12 mouse cellular contexts compared by ENCODE assay signal in genomic region chr1:52332013-52332412, GRCm38 (mm10).
DNase-seq lines count a peak whose midpoint lies in the region; ATAC-seq and TF ChIP-seq lines count a peak whose summit lies in the region.
"Had no signal": no experiment of that assay in that cellular context is flagged by ENCODE, and none has a peak within 500 bp of the region (broad histone marks: within the 10 kb centered on the region; RNA-seq: fewer than 3 reads in every experiment).

No protein-coding gene starts in this region.

- no peak for DNase-seq in frontal cortex, postnatal 25 days (ENCODE audit: low spot score in 2 of 2)
- DNase-seq in left cerebral cortex, adult 2 months (ENCODE audit: extremely low spot score in 1 of 2, low spot score in 2 of 2) = peak in 1 of 2 experiments; percentile 33
- DNase-seq in left cerebral cortex, postnatal 36 days (ENCODE audit: low spot score in 2 of 2) = no peak
- DNase-seq in forebrain, postnatal 0 days = peak; percentile 58
- DNase-seq in right cerebral cortex, postnatal 10 days (ENCODE audit: low spot score in 2 of 2) = peak; percentile 47 to 49
- DNase-seq: cerebellum, adult 9-10 months; spleen, adult 18-20 months had no signal

- no peak overlapping the region for H3K27ac ChIP-seq in left cerebral cortex, adult 2 months
- peak overlapping the region; percentile 29 for H3K27ac ChIP-seq in forebrain, postnatal 0 days (ENCODE audit: low read depth, low read length)

- intact Hi-C loops in left cerebral cortex, adult 2 months (cut with DNase I) = loop anchor here (5.0 to 10.0 kb wide), 2 partner anchors 103 to 265 kb away; no protein-coding TSS in a partner anchor
- intact Hi-C loops in left cerebral cortex, postnatal 36 days (cut with DNase I) = loop anchor here (10.0 kb wide), 1 partner anchor 103 kb away; no protein-coding TSS in a partner anchor

- no peak for TF ChIP-seq CTCF in left cerebral cortex, adult 2 months (IDR thresholded peaks at IDR 0.05)
- TF ChIP-seq CTCF in forebrain, postnatal 0 days (IDR thresholded peaks at IDR 0.05; ENCODE audit: low read depth) = no peak

- peak overlapping the region; percentile 37 for H3K4me2 ChIP-seq in forebrain, postnatal 0 days (ENCODE audit: low read depth)
- H3K4me2 ChIP-seq: liver, embryonic 11.5 days had no signal

- peak overlapping the region; percentile 1; the same call in 1 of the 2 replicates for H3K4me3 ChIP-seq in left cerebral cortex, adult 2 months
- no peak overlapping the region; the same call in 1 of the 2 replicates for H3K4me3 ChIP-seq in forebrain, postnatal 0 days (ENCODE audit: low read depth, low read length)
- H3K4me3 ChIP-seq: myocyte had no signal

- H3K9ac ChIP-seq in forebrain, postnatal 0 days = 0 out of 2 replicates have a peak overlapping the region, but pooled peaks have one; percentile 1

- no peaks in the 10 kb centered on the region for H3K4me1 ChIP-seq in forebrain, postnatal 0 days (ENCODE audit: insufficient read depth)

- H3K27me3 ChIP-seq in forebrain, postnatal 0 days (ENCODE audit: insufficient read depth, low read length) = no peaks in the 10 kb centered on the region

- no peaks in the 10 kb centered on the region for H3K36me3 ChIP-seq in forebrain, postnatal 0 days (ENCODE audit: insufficient read depth)

- H3K9me3 ChIP-seq in forebrain, postnatal 0 days (ENCODE audit: low read length) = no peaks in the 10 kb centered on the region

- WGBS in forebrain, postnatal 0 days = 31% methylated on average over 12 of the region's 12 CpGs

- peak; percentile 18; the same call in 1 of the 2 replicates for ATAC-seq in frontal cortex, adult (ENCODE audit: low TSS enrichment)
- ATAC-seq in forebrain, postnatal 0 days = peak; percentile 92
- ATAC-seq in megakaryocyte progenitor cell, adult 5-6 weeks (replicated peaks; ENCODE audit: poor library complexity) = no peak
- ATAC-seq in megakaryocyte, adult 5-6 weeks (ENCODE audit: poor library complexity, severe bottlenecking) = no peak

Comparison
In these comparisons a context has a peak if more than half of its experiments do, and no peak if none do; other contexts are left out.
1. ATAC-seq: peak in frontal cortex, adult (single experiment) and forebrain, postnatal 0 days (single experiment); none in megakaryocyte progenitor cell, adult 5-6 weeks (single experiment) and megakaryocyte, adult 5-6 weeks (single experiment).
2. DNase-seq: peak in forebrain, postnatal 0 days (single experiment) and right cerebral cortex, postnatal 10 days (2 of 2); none in frontal cortex, postnatal 25 days (0 of 2) and left cerebral cortex, postnatal 36 days (0 of 2).